8 mouse cellular contexts compared by ENCODE assay signal in genomic region chr2:30205629-30206357, GRCm38 (mm10). TPM values are rescaled to one million over a fixed set of nuclear protein-coding genes. Genes with fewer than 3 reads are reported as not detected.
DNase-seq lines count a peak whose midpoint lies in the region; ATAC-seq and TF ChIP-seq lines count a peak whose summit lies in the region.

Gene Kyat1, minus strand, starts transcription at chr2:30205847.

- peak within 1 kb of the TSS; percentile 80 for H3K4me3 ChIP-seq in heart, embryonic 12.5 days
- H3K4me3 ChIP-seq in kidney, postnatal 0 days (replicated peaks; ENCODE audit: low read depth, low read length): peak within 1 kb of the TSS; percentile 74
- H3K4me3 ChIP-seq in liver, embryonic 11.5 days (ENCODE audit: low read depth, low read length): peak within 1 kb of the TSS; percentile 83
- H3K4me3 ChIP-seq in stomach, embryonic 14.5 days (ENCODE audit: low read depth, low read length): peak within 1 kb of the TSS; percentile 43

- peaks cover 16% of the 10 kb centered on the region for H3K4me1 ChIP-seq in heart, embryonic 12.5 days (replicated peaks)
- peaks cover 13% of the 10 kb centered on the region; the same call in 1 of the 2 replicates for H3K4me1 ChIP-seq in kidney, postnatal 0 days (replicated peaks; ENCODE audit: insufficient read depth, low read length)
- peaks cover 10% of the 10 kb centered on the region for H3K4me1 ChIP-seq in liver, embryonic 11.5 days (replicated peaks; ENCODE audit: control insufficient read depth, insufficient read depth, low read length)
- H3K4me1 ChIP-seq in stomach, embryonic 14.5 days (ENCODE audit: control insufficient read depth, insufficient read depth, low read length): peaks cover 11% of the 10 kb centered on the region

- H3K4me2 ChIP-seq in heart, embryonic 12.5 days: peak within 1 kb of the TSS; percentile 88
- peak within 1 kb of the TSS; percentile 93 for H3K4me2 ChIP-seq in kidney, postnatal 0 days (ENCODE audit: low read length)
- peak within 1 kb of the TSS; percentile 97 for H3K4me2 ChIP-seq in liver, embryonic 11.5 days
- H3K4me2 ChIP-seq in stomach, embryonic 14.5 days (replicated peaks; ENCODE audit: low read depth, low read length): peak within 1 kb of the TSS; percentile 46

- DNase-seq in CD4-positive helper T cell, adult 2 months (ENCODE audit: low read depth, low spot score): peak; percentile 95
- peak; percentile 90 for DNase-seq in brain, embryonic 18.5 days (ENCODE audit: low read depth, low spot score)
- DNase-seq in kidney, postnatal 0 days (ENCODE audit: low spot score): peak; percentile 98
- peak; percentile 88 for DNase-seq in liver, embryonic 11.5 days (ENCODE audit: low spot score)
- peak; percentile 97 for DNase-seq in naive thymus-derived CD4-positive, alpha-beta T cell, adult 2 months (ENCODE audit: low read depth)

- no peaks in the 10 kb centered on the region for H3K9me3 ChIP-seq in heart, embryonic 12.5 days (replicated peaks)
- H3K9me3 ChIP-seq in kidney, postnatal 0 days (replicated peaks; ENCODE audit: low read length): no peaks in the 10 kb centered on the region
- no peaks in the 10 kb centered on the region for H3K9me3 ChIP-seq in liver, embryonic 11.5 days (ENCODE audit: control insufficient read depth, low read length)
- no peaks in the 10 kb centered on the region for H3K9me3 ChIP-seq in stomach, embryonic 14.5 days (ENCODE audit: control insufficient read depth, low read depth, low read length)

- no peak for TF ChIP-seq CTCF in kidney, postnatal 0 days (IDR thresholded peaks at IDR 0.05; ENCODE audit: low read depth)

- ATAC-seq in erythroid progenitor cell, adult 5-6 weeks (replicated peaks; ENCODE audit: low FRiP score, poor library complexity, severe bottlenecking): peak; percentile 90
- ATAC-seq in heart, embryonic 12.5 days (ENCODE audit: insufficient number of reproducible peaks, low FRiP score): peak; percentile 94
- ATAC-seq in kidney, postnatal 0 days (replicated peaks; ENCODE audit: low FRiP score, low read depth): peak; percentile 93
- ATAC-seq in liver, embryonic 11.5 days (replicated peaks; ENCODE audit: low FRiP score): peak; percentile 90
- peak; percentile 91 for ATAC-seq in stomach, embryonic 14.5 days (ENCODE audit: insufficient number of reproducible peaks, insufficient read depth, low FRiP score, low read depth)

- under 1% methylated on average over 44 of the region's 44 CpGs for WGBS in heart, embryonic 12.5 days
- 0% methylated on average over 44 of the region's 44 CpGs for WGBS in kidney, postnatal 0 days
- WGBS in liver, embryonic 11.5 days: under 1% methylated on average over 44 of the region's 44 CpGs
- under 1% methylated on average over 44 of the region's 44 CpGs for WGBS in stomach, embryonic 14.5 days

- H3K27ac ChIP-seq in heart, embryonic 12.5 days (ENCODE audit: poor library complexity, severe bottlenecking): peak within 1 kb of the TSS; percentile 79
- H3K27ac ChIP-seq in kidney, postnatal 0 days: peak within 1 kb of the TSS; percentile 69
- H3K27ac ChIP-seq in liver, embryonic 11.5 days (ENCODE audit: low read depth, low read length): peak within 1 kb of the TSS; percentile 81
- H3K27ac ChIP-seq in stomach, embryonic 14.5 days (ENCODE audit: low read length): peak within 1 kb of the TSS; percentile 52; the same call in 1 of the 2 replicates

- no peaks in the 10 kb centered on the region for H3K27me3 ChIP-seq in heart, embryonic 12.5 days (replicated peaks)
- H3K27me3 ChIP-seq in kidney, postnatal 0 days (ENCODE audit: insufficient read depth, low read length): no peaks in the 10 kb centered on the region
- H3K27me3 ChIP-seq in liver, embryonic 11.5 days (replicated peaks; ENCODE audit: control insufficient read depth, insufficient read depth, low read length): no peaks in the 10 kb centered on the region
- no peaks in the 10 kb centered on the region for H3K27me3 ChIP-seq in stomach, embryonic 14.5 days (ENCODE audit: control insufficient read depth, insufficient read depth, low read length)

- peak within 1 kb of the TSS; percentile 83 for H3K9ac ChIP-seq in heart, embryonic 12.5 days
- H3K9ac ChIP-seq in kidney, postnatal 0 days (ENCODE audit: low read depth, low read length): peak within 1 kb of the TSS; percentile 71
- peak within 1 kb of the TSS; percentile 64 for H3K9ac ChIP-seq in liver, embryonic 11.5 days (ENCODE audit: low read depth, low read length)
- peak within 1 kb of the TSS; percentile 72 for H3K9ac ChIP-seq in stomach, embryonic 14.5 days (replicated peaks; ENCODE audit: low read depth, low read length)

- no peaks in the 10 kb centered on the region for H3K36me3 ChIP-seq in heart, embryonic 12.5 days
- H3K36me3 ChIP-seq in kidney, postnatal 0 days (ENCODE audit: insufficient read depth, low read length): no peaks in the 10 kb centered on the region
- H3K36me3 ChIP-seq in liver, embryonic 11.5 days (ENCODE audit: control insufficient read depth, insufficient read depth, low read length): no peaks in the 10 kb centered on the region
- H3K36me3 ChIP-seq in stomach, embryonic 14.5 days (ENCODE audit: control insufficient read depth, insufficient read depth, low read length): no peaks in the 10 kb centered on the region

RNA-seq across cellular contexts. Expression of gene Kyat1, which starts in this region (rescaled TPM):
- 3.2 TPM in 1 of 2 replicates, not detected in the other for total RNA-seq in erythroid progenitor cell, adult 5-6 weeks (2015; ENCODE audit: low replicate concordance)
- total RNA-seq in erythroid progenitor cell, adult 5-6 weeks (2017; ENCODE audit: low replicate concordance): 1.8 and 2.3 TPM in 2 replicates
- polyA plus RNA-seq in heart, embryonic 12.5 days (2016; fragmentation: Nextera tagmentation; extraction: Ambion mirVana): 14.0 and 14.9 TPM in 2 replicates
- 22.7 and 22.9 TPM in 2 replicates for polyA plus RNA-seq in kidney, postnatal 0 days (2015; fragmentation: Nextera tagmentation; extraction: Ambion mirVana)
- polyA plus RNA-seq in liver, embryonic 11.5 days (2014; fragmentation: Nextera tagmentation; extraction: Ambion mirVana): 17.7 and 18.2 TPM in 2 replicates
- 13.9 and 15.7 TPM in 2 replicates for polyA plus RNA-seq in stomach, embryonic 14.5 days (2014; fragmentation: Nextera tagmentation; extraction: Ambion mirVana)

Comparison
In these comparisons a context has a peak if more than half of its experiments do, and no peak if none do; other contexts are left out.
1. Peak in every context shown above with its lines: DNase-seq, ATAC-seq, H3K4me3 ChIP-seq and H3K27ac ChIP-seq.
2. H3K4me2 ChIP-seq: peak in every context shown above with its lines; median percentile 97 in liver, embryonic 11.5 days; 93 in kidney, postnatal 0 days; 88 in heart, embryonic 12.5 days; 46 in stomach, embryonic 14.5 days.